Mouse (Mus musculus): ENCODE data around the gene Jakmip3. TPM values are rescaled to one million over a fixed set of nuclear protein-coding genes. Genes with fewer than 3 reads are reported as not detected.

Gene Jakmip3
- polyA plus RNA-seq, 1 experiment from 2014 or later, result 5.1 TPM

DNA sequence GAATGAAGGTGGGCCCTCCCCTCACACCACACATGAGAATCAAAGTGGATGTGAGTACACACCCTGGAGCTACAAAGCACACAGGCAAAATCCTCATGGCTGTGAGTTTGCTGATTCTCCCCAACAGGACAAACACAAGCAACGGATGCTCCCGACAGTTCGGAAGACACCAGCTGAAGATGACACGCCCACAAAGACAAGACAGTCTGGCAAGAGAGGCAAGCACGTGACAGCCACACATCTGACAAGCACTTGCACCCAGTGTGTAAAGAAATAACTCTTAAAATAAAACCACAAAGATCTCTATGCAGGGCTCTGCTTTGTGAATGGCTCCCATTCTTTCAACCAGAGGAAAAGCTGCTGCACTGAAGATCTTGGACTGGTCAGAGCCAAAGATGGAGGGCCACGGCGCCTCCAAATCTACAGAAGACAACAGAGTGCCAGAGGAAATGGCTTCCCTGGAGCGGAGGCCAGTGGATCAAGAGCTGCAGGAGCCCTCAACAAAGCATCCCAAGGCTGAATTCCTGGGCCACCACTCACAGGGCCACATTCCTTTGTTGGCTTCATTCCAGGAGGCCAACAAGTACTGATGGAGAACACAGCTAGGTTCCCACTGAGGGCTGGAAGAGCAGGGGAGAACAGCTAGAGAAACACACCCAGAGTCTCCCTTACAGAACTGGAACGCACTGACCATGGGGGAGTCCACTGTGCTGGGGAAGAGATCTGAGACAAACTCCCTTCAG, 167.5 kb downstream of the Jakmip3 start:
- no peak overlapping the region for H3K27ac ChIP-seq
- no peak overlapping the region for H3K4me3 ChIP-seq
- H3K4me1 ChIP-seq (replicated peaks), result 0 out of 2 replicates have a peak, but pooled peaks cover 4% of the 10 kb centered on the region
- WGBS, result 86% methylated on average over 9 of the region's 9 CpGs
- H3K27me3 ChIP-seq, result no peaks in the 10 kb centered on the region
- no peaks in the 10 kb centered on the region for H3K9me3 ChIP-seq
- no peak for ATAC-seq (ENCODE audit: low FRiP score)
- H3K4me2 ChIP-seq, result no peak overlapping the region
- no peak overlapping the region for H3K9ac ChIP-seq
- H3K36me3 ChIP-seq, result 0 out of 2 replicates have a peak, but pooled peaks cover 2% of the 10 kb centered on the region

DNA sequence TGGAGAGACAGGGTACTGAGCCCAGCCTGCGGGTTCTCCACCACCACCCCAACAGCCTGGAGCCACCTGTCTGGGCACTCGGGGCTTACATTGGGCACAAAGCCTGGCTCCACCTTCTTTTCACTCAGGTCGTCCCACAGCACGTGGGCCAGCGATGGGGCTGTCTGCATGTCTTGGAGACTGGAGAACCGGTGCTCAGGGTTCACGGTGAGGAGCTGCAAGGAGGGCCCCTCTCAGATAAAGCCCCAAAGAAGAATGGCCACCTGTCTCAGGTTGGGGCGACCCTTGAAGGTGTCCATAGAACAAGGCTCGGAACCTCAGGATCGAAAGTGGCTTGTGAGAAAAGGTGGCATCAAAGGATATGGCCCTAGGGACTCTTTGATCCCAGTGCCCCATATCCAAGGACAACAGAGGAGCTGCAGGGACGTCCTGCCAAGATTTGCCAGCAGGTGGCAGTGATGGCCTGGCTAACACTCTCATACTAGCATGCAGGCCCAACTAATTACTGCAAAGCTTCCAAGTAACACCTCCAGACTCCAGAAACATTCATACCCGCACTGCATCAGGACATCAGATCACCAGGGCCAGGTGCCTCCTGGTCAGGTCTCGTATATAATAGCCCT, 178.7 kb downstream of the Jakmip3 start:
- Histone ChIP-seq H3K36me3 (no peaks in the 10 kb centered on the region), H3K4me1 (replicated peaks) (no peaks in the 10 kb centered on the region), H3K4me2 (no peak overlapping the region), H3K27ac (no peak overlapping the region), H3K4me3 (no peak overlapping the region), H3K9me3 (no peaks in the 10 kb centered on the region), H3K27me3 (0 out of 2 replicates have a peak, but pooled peaks cover 2% of the 10 kb centered on the region), H3K9ac (0 out of 2 replicates have a peak overlapping the region, but pooled peaks have one; percentile 19)
- peak; percentile 76 for ATAC-seq (ENCODE audit: low FRiP score)
- WGBS, result 43% methylated on average over 13 of the region's 13 CpGs

DNA sequence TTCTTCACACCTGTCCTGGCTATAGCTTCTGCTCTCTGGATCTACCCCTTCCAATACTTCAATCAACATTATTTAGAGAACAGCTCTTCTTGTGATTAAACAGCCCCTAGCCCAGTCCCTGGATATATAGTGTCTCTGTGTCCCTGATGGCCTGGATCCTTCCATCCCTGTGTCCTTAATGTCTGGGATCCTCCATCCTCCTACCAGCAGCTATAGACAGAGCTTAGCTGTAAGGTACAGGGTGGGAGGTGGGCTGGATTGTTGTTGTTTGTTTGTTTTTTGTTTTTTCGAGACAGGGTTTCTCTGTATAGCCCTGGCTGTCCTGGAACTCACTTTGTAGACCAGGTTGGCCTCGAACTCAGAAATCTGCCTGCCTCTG, 179.2 kb downstream of the Jakmip3 start:
- no peak overlapping the region for H3K27ac ChIP-seq
- H3K27me3 ChIP-seq, result 0 out of 2 replicates have a peak, but pooled peaks cover 2% of the 10 kb centered on the region
- WGBS, result 76% methylated on average over 2 of the region's 2 CpGs
- H3K4me3 ChIP-seq, result no peak overlapping the region
- H3K4me2 ChIP-seq, result no peak overlapping the region
- no peaks in the 10 kb centered on the region for H3K36me3 ChIP-seq
- peak; percentile 57; the same call in 1 of the 2 replicates for ATAC-seq (ENCODE audit: low FRiP score)
- 0 out of 2 replicates have a peak overlapping the region, but pooled peaks have one; percentile 19 for H3K9ac ChIP-seq
- H3K9me3 ChIP-seq, result no peaks in the 10 kb centered on the region
- no peaks in the 10 kb centered on the region for H3K4me1 ChIP-seq (replicated peaks)

DNA sequence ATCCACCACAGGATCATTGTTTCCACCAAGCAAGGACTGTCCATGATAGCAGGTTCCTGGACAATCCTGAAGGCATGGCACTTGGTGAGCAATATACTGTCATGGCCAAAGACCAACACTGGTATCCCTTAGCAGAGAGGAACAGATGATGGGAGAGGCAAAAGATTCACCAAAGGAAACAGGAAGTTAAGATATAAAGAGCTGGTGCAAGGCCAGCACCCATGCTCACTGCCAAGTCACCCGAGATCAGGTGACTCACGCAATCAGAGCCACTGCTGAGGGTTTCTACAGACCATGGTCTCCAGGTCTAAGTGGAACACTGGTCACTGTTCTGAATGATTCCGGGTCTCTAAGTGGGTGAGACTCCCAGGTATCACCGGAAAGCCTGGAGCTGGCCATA, 185.4 kb downstream of the Jakmip3 start:
- no peak for ATAC-seq (ENCODE audit: low FRiP score)
- WGBS, result 95% methylated on average over 4 of the region's 4 CpGs
- Histone ChIP-seq H3K27me3 (0 out of 2 replicates have a peak, but pooled peaks cover 10% of the 10 kb centered on the region), H3K36me3 (no peaks in the 10 kb centered on the region), H3K9ac (no peak overlapping the region), H3K4me1 (replicated peaks) (peaks cover 20% of the 10 kb centered on the region), H3K4me3 (no peak overlapping the region), H3K4me2 (no peak overlapping the region), H3K27ac (no peak overlapping the region), H3K9me3 (no peaks in the 10 kb centered on the region)

DNA sequence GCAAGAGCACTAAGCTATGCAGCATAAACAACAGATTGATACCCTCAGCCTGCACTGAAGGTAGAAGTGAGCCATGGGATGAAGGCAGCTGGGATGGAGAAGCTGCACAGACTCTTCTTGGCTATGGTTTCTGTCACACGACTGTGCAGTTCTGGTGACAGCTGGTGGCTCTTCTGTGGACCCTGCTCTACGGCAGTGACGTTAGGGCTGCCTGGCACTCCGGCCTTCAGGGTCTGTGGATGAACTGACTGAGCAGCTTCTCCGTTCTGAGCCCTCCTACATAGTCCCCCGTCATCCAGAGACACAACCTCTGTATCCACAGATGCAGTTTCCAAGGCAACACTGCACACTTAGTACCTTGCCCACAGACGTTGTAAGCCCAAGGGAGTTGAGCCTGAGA, 186.0 kb downstream of the Jakmip3 start:
- Histone ChIP-seq H3K4me2 (no peak overlapping the region), H3K27ac (no peak overlapping the region), H3K4me1 (replicated peaks) (peaks cover 25% of the 10 kb centered on the region), H3K4me3 (no peak overlapping the region), H3K27me3 (0 out of 2 replicates have a peak, but pooled peaks cover 10% of the 10 kb centered on the region), H3K9ac (no peak overlapping the region), H3K9me3 (no peaks in the 10 kb centered on the region), H3K36me3 (no peaks in the 10 kb centered on the region)
- 73% methylated on average over 7 of the region's 7 CpGs for WGBS
- no peak for ATAC-seq (ENCODE audit: low FRiP score)

DNA sequence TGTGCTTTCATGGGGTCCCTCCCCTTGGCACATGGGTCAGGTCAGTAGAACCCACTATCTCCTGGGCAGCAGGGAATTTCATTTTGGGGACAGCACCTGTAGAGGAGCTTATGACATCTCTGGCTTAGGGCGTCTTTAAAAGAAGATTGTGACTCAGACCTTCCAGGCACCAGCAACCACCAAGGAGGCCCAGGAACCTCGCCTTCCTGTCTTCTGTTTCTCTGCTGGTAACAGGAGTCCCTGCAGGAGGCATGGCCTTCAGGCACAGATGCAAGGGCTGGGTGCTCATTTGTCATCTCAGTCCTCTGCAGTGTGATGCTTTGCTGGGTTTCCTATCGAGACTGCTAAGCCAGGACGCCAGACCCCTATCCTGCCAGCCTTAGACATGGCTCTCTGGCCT, 188.5 kb downstream of the Jakmip3 start:
- Histone ChIP-seq H3K27ac (no peak overlapping the region), H3K9ac (no peak overlapping the region), H3K9me3 (no peaks in the 10 kb centered on the region), H3K36me3 (no peaks in the 10 kb centered on the region), H3K27me3 (0 out of 2 replicates have a peak, but pooled peaks cover 10% of the 10 kb centered on the region), H3K4me3 (no peak overlapping the region), H3K4me1 (replicated peaks) (peaks cover 33% of the 10 kb centered on the region), H3K4me2 (no peak overlapping the region)
- no peak for ATAC-seq (ENCODE audit: low FRiP score)
- 66% methylated on average over 4 of the region's 4 CpGs for WGBS

DNA sequence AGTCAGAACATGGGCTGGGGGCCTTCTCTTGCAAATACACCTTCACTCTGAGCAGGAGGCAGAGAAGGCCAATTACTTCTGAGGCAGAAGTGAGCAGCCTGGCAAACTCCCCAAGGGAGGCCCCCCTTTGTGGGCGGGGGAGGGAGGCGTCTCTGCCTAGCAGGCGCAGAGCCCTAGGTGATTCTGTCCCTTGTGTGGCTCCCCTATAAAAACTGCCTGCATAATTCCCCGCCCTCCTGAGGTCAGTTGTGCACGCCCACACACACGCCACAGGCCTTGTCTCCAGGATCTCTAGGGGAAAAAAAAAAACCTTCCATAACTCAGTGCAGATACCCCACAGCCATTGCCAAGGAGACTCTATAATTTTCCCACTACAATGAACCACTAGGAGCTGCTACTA, 189.8 kb downstream of the Jakmip3 start:
- Histone ChIP-seq H3K27ac (peak overlapping the region; percentile 44; the same call in 1 of the 2 replicates), H3K9ac (peak overlapping the region; percentile 11; the same call in 1 of the 2 replicates), H3K4me1 (replicated peaks) (peaks cover 35% of the 10 kb centered on the region), H3K4me3 (no peak overlapping the region), H3K4me2 (no peak overlapping the region), H3K36me3 (no peaks in the 10 kb centered on the region), H3K27me3 (0 out of 2 replicates have a peak, but pooled peaks cover 13% of the 10 kb centered on the region), H3K9me3 (no peaks in the 10 kb centered on the region)
- ATAC-seq (ENCODE audit: low FRiP score), result no peak
- WGBS, result 26% methylated on average over 6 of the region's 6 CpGs

DNA sequence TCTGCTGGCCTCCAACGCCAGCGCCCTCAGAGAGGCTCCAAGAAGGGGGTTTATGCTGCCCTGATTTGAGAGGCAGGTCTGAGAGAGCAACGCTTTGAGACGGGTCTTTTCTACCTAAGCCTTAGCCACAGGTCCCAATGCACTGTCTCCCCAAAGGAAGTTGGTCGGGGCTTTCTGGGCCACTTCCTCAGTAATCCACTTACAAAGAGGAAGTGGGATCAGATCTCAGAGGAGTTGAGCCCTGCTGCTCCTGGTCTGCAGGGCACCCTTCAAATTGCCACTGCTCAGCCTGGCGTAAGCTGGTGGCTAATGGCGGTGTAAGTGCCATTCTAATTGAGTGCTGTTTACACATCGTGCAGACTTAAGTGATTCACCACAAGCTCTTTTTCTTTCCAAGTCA, 191.0 kb downstream of the Jakmip3 start:
- Histone ChIP-seq H3K36me3 (no peaks in the 10 kb centered on the region), H3K4me3 (no peak overlapping the region), H3K4me1 (replicated peaks) (peaks cover 40% of the 10 kb centered on the region), H3K27ac (no peak overlapping the region), H3K27me3 (0 out of 2 replicates have a peak, but pooled peaks cover 13% of the 10 kb centered on the region), H3K9me3 (no peaks in the 10 kb centered on the region), H3K9ac (no peak overlapping the region), H3K4me2 (no peak overlapping the region)
- WGBS, result 72% methylated on average over 8 of the region's 8 CpGs
- ATAC-seq (ENCODE audit: low FRiP score), result no peak

DNA sequence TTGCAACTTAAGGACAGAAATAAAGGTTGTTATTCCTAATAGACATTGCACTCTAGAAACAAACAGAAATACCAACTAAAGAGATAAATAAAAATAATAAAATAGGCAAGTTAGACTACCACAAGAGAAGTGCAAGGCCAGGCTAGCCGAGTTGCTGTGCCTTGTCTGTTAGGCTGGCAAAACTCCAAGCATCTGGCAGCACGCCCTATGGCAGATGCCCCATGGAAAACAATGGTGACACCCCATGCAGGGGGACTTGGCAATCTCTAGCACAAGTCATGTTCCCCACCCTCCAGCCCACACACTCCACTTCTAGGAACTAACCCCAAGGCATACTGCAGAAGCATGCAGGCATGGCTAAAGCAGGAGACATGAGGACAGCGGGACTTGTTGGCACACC, 192.9 kb downstream of the Jakmip3 start:
- Histone ChIP-seq H3K27ac (no peak overlapping the region), H3K9ac (no peak overlapping the region), H3K4me3 (no peak overlapping the region), H3K27me3 (peaks cover 9% of the 10 kb centered on the region; the same call in 1 of the 2 replicates), H3K9me3 (no peaks in the 10 kb centered on the region), H3K4me1 (replicated peaks) (peaks cover 56% of the 10 kb centered on the region), H3K36me3 (no peaks in the 10 kb centered on the region), H3K4me2 (no peak overlapping the region)
- ATAC-seq (ENCODE audit: low FRiP score), result no peak
- WGBS, result 68% methylated on average over 3 of the region's 3 CpGs

Other genes with a start within 250 kb of the Jakmip3 start
- 76.0 and 82.5 TPM in 2 replicates for gene Ppp2r2d, start 94.7 kb upstream of the Jakmip3 start, polyA plus RNA-seq (2015; fragmentation: Nextera tagmentation; extraction: Ambion mirVana)
- gene Mapk1ip1, start 94.5 kb upstream of the Jakmip3 start, polyA plus RNA-seq (2015; fragmentation: Nextera tagmentation; extraction: Ambion mirVana), result 29.1 and 30.8 TPM in 2 replicates
- 89.9 and 92.0 TPM in 2 replicates for gene Bnip3, start 31.2 kb upstream of the Jakmip3 start, polyA plus RNA-seq (2015; fragmentation: Nextera tagmentation; extraction: Ambion mirVana)
- gene Dpysl4, start 145.3 kb downstream of the Jakmip3 start, polyA plus RNA-seq (2015; fragmentation: Nextera tagmentation; extraction: Ambion mirVana), result 265 and 280 TPM in 2 replicates

All from hindbrain, embryonic 13.5 days (tissue).